Mouse (Mus musculus) kidney, embryonic 16.5 days (tissue): Measurements from ENCODE around the gene Aebp1. TPM values are rescaled to one million over a fixed set of nuclear protein-coding genes. Genes with fewer than 3 reads are reported as not detected.

Experiments used
- ATAC-seq: fragments of 200-750 bp; cut with Nextera tagmentation; 2 replicates; pipeline ENCODE4 v1.8.0; 2017; ENCODE audit warnings: moderate TSS enrichment; ENCODE audit not compliant: low FRiP score, low TSS enrichment
- H3K27ac ChIP-seq: fragments of 300-500 bp; sonication (generic); 2 replicates; pipeline ENCODE4 v1.5.1; 2014; ENCODE audit warnings: low read length
- H3K27me3 ChIP-seq: fragments of 300-500 bp; sonication (generic); 2 replicates; pipeline ENCODE4 v1.6.1; 2014; ENCODE audit warnings: low read length, control low read depth, mixed read lengths; ENCODE audit not compliant: insufficient read depth
- H3K36me3 ChIP-seq: fragments of 300-500 bp; sonication (generic); 2 replicates; pipeline ENCODE4 v1.6.1; 2014; ENCODE audit warnings: low read length, control low read depth, mixed read lengths; ENCODE audit not compliant: insufficient read depth
- H3K4me1 ChIP-seq: fragments of 300-500 bp; sonication (generic); 2 replicates; pipeline ENCODE4 v1.6.1; 2014; ENCODE audit warnings: low read length, control low read depth, mixed read lengths; ENCODE audit not compliant: insufficient read depth
- H3K4me2 ChIP-seq: fragments of 300-500 bp; sonication (generic); replicated peaks from 2 replicates; pipeline ENCODE4 v1.6.1; 2014; ENCODE audit warnings: low read depth, low read length
- H3K4me3 ChIP-seq: fragments of 300-500 bp; sonication (generic); 2 replicates; pipeline ENCODE4 v1.5.1; 2014; ENCODE audit warnings: mild to moderate bottlenecking, low read length
- H3K9ac ChIP-seq: fragments of 300-500 bp; sonication (generic); replicated peaks from 2 replicates; pipeline ENCODE4 v1.6.1; 2014; ENCODE audit warnings: low read length
- H3K9me3 ChIP-seq: fragments of 300-500 bp; sonication (generic); 2 replicates; pipeline ENCODE4 v1.6.1; 2016; ENCODE audit warnings: low read length, control low read depth
- WGBS: fragments of 180-500 bp; shearing (Covaris S2); extraction: QIAGEN DNeasy Blood & Tissue Kit; methylation state at CpG from one replicate; pipeline ENCODE4 v1.1.7; 2014; 5-methylcytosine and 5-hydroxymethylcytosine counted together
- polyA plus RNA-seq: library from polyadenylated mRNA; unstranded; fragments of >200 nt; fragmentation: Nextera tagmentation; extraction: Ambion mirVana; gene quantifications from 2 replicates; pipeline ENCODE4 v1.2.1, GENCODE M21; 2015

Gene Aebp1
- polyA plus RNA-seq, 1 experiment from 2014 or later = 61.1 TPM

- peak within 1 kb of the TSS; percentile 78 for H3K4me2 ChIP-seq
- peak; percentile 97 for ATAC-seq
- H3K4me3 ChIP-seq = peak within 1 kb of the TSS; percentile 64
- peaks cover 21% of the 10 kb centered on the region for H3K36me3 ChIP-seq
- 0 out of 2 replicates have a peak, but pooled peaks cover 2% of the 10 kb centered on the region for H3K9me3 ChIP-seq
- peak within 1 kb of the TSS; percentile 86 for H3K27ac ChIP-seq
- no peaks in the 10 kb centered on the region for H3K27me3 ChIP-seq
- WGBS = under 1% methylated on average over 63 of the region's 63 CpGs
- peaks cover 11% of the 10 kb centered on the region; the same call in 1 of the 2 replicates for H3K4me1 ChIP-seq
- peak within 1 kb of the TSS; percentile 76 for H3K9ac ChIP-seq
Observed at GRCm38 (mm10) chr11:5837251-5838246, 24.2 kb upstream of the Aebp1 start, which contains the start of gene Polm. TSS of gene Polm (minus strand) at chr11:5838016.

GRCm38 (mm10) chr11:5840346-5840745, 21.4 kb upstream of the Aebp1 start:
- WGBS = 80% methylated on average over 7 of the region's 7 CpGs
- no peak for ATAC-seq
- Histone ChIP-seq H3K4me2 (no peak overlapping the region), H3K27ac (no peak overlapping the region), H3K4me1 (peaks cover 11% of the 10 kb centered on the region; the same call in 1 of the 2 replicates), H3K36me3 (no peaks in the 10 kb centered on the region), H3K9ac (no peak overlapping the region), H3K27me3 (no peaks in the 10 kb centered on the region), H3K4me3 (no peak overlapping the region), H3K9me3 (0 out of 2 replicates have a peak, but pooled peaks cover 2% of the 10 kb centered on the region)

- Histone ChIP-seq H3K4me3 (no peak overlapping the region), H3K27me3 (no peaks in the 10 kb centered on the region), H3K4me2 (no peak overlapping the region), H3K36me3 (no peaks in the 10 kb centered on the region), H3K9me3 (0 out of 2 replicates have a peak, but pooled peaks cover 2% of the 10 kb centered on the region), H3K4me1 (peaks cover 4% of the 10 kb centered on the region; the same call in 1 of the 2 replicates), H3K27ac (no peak overlapping the region), H3K9ac (no peak overlapping the region)
- ATAC-seq = no peak
- 93% methylated on average over 2 of the region's 2 CpGs for WGBS
Observed at GRCm38 (mm10) chr11:5841751-5842150, 20.0 kb upstream of the Aebp1 start.

GRCm38 (mm10) chr11:5843131-5843530, 18.6 kb upstream of the Aebp1 start:
- Histone ChIP-seq H3K4me3 (no peak overlapping the region), H3K4me1 (no peaks in the 10 kb centered on the region), H3K9ac (no peak overlapping the region), H3K27me3 (no peaks in the 10 kb centered on the region), H3K36me3 (no peaks in the 10 kb centered on the region), H3K4me2 (no peak overlapping the region), H3K9me3 (0 out of 2 replicates have a peak, but pooled peaks cover 2% of the 10 kb centered on the region), H3K27ac (no peak overlapping the region)
- WGBS = 81% methylated on average over 3 of the region's 3 CpGs
- no peak for ATAC-seq

GRCm38 (mm10) chr11:5846639-5847345, 15.0 kb upstream of the Aebp1 start:
- Histone ChIP-seq H3K9ac (no peak overlapping the region), H3K9me3 (no peaks in the 10 kb centered on the region), H3K27ac (no peak overlapping the region), H3K4me2 (no peak overlapping the region), H3K36me3 (no peaks in the 10 kb centered on the region), H3K4me1 (peaks cover 11% of the 10 kb centered on the region), H3K4me3 (no peak overlapping the region), H3K27me3 (no peaks in the 10 kb centered on the region)
- 54% methylated on average over 7 of the region's 7 CpGs for WGBS
- no peak for ATAC-seq

- H3K4me2 ChIP-seq = no peak overlapping the region
- peaks cover 20% of the 10 kb centered on the region for H3K4me1 ChIP-seq
- H3K4me3 ChIP-seq = no peak overlapping the region
- 63% methylated on average over 6 of the region's 6 CpGs for WGBS
- no peak for ATAC-seq
- no peaks in the 10 kb centered on the region for H3K36me3 ChIP-seq
- no peak overlapping the region for H3K9ac ChIP-seq
- H3K9me3 ChIP-seq = no peaks in the 10 kb centered on the region
- H3K27ac ChIP-seq = no peak overlapping the region
- no peaks in the 10 kb centered on the region for H3K27me3 ChIP-seq
Observed at GRCm38 (mm10) chr11:5848741-5849140, 13.0 kb upstream of the Aebp1 start.

GRCm38 (mm10) chr11:5849316-5849715, 12.4 kb upstream of the Aebp1 start:
- H3K4me3 ChIP-seq = no peak overlapping the region
- no peak for ATAC-seq
- H3K27ac ChIP-seq = no peak overlapping the region
- H3K4me1 ChIP-seq = peaks cover 20% of the 10 kb centered on the region
- WGBS = 49% methylated on average over 2 of the region's 2 CpGs
- no peak overlapping the region for H3K4me2 ChIP-seq
- no peaks in the 10 kb centered on the region for H3K9me3 ChIP-seq
- H3K36me3 ChIP-seq = no peaks in the 10 kb centered on the region
- no peak overlapping the region for H3K9ac ChIP-seq
- H3K27me3 ChIP-seq = no peaks in the 10 kb centered on the region

GRCm38 (mm10) chr11:5850452-5850851, 11.3 kb upstream of the Aebp1 start:
- 67% methylated on average over 5 of the region's 5 CpGs for WGBS
- H3K4me2 ChIP-seq = no peak overlapping the region

GRCm38 (mm10) chr11:5851021-5851736, 10.6 kb upstream of the Aebp1 start:
- H3K36me3 ChIP-seq = no peaks in the 10 kb centered on the region
- H3K27me3 ChIP-seq = no peaks in the 10 kb centered on the region
- H3K9ac ChIP-seq = no peak overlapping the region
- H3K4me2 ChIP-seq = no peak overlapping the region
- 0 out of 2 replicates have a peak, but pooled peaks have one; percentile 25 for ATAC-seq
- 56% methylated on average over 4 of the region's 4 CpGs for WGBS
- H3K4me1 ChIP-seq = peaks cover 20% of the 10 kb centered on the region
- H3K4me3 ChIP-seq = no peak overlapping the region
- H3K9me3 ChIP-seq = no peaks in the 10 kb centered on the region
- H3K27ac ChIP-seq = peak overlapping the region; percentile 20; the same call in 1 of the 2 replicates

More at GRCm38 (mm10) chr11:5850452-5850851, 11.3 kb upstream of the Aebp1 start:
- Histone ChIP-seq H3K27ac (no peak overlapping the region), H3K9ac (no peak overlapping the region), H3K4me3 (no peak overlapping the region), H3K36me3 (no peaks in the 10 kb centered on the region), H3K9me3 (no peaks in the 10 kb centered on the region), H3K27me3 (no peaks in the 10 kb centered on the region), H3K4me1 (peaks cover 20% of the 10 kb centered on the region)
- no peak for ATAC-seq
